Comparison of ENCODE assay signal across 8 mouse cellular contexts in the genomic region with DNA sequence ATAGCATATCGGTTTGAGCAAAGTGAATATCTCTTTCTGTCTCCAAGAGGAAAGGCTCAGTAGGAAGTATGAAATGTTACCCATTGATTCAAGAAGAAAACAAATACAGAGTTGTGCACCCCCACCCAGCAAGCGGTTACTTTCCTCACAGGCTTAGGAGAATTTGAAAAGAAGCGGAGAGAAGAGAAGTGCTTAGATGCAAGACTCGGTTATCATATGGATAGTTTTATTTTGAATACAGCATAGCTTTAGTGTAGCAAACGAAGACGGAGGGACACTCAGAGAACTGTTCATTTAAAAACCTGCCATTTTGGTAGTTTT. TPM values are rescaled to one million over a fixed set of nuclear protein-coding genes. Genes with fewer than 3 reads are reported as not detected.
DNase-seq lines count a peak whose midpoint lies in the region; ATAC-seq and TF ChIP-seq lines count a peak whose summit lies in the region.

No protein-coding gene starts in this region.

- H3K36me3 ChIP-seq in lung, embryonic 14.5 days (ENCODE audit: insufficient read depth), result no peaks in the 10 kb centered on the region
- H3K36me3 ChIP-seq in forebrain, embryonic 15.5 days, result no peaks in the 10 kb centered on the region
- H3K36me3 ChIP-seq in limb, embryonic 14.5 days (ENCODE audit: control insufficient read depth, insufficient read depth, low read length), result no peaks in the 10 kb centered on the region

- no peaks in the 10 kb centered on the region for H3K9me3 ChIP-seq in lung, embryonic 14.5 days (ENCODE audit: low read depth, low read length)
- H3K9me3 ChIP-seq in forebrain, embryonic 15.5 days, result no peaks in the 10 kb centered on the region
- no peaks in the 10 kb centered on the region for H3K9me3 ChIP-seq in limb, embryonic 14.5 days (ENCODE audit: control insufficient read depth, low read length)

- H3K4me2 ChIP-seq in lung, embryonic 14.5 days, result peak overlapping the region; percentile 91
- H3K4me2 ChIP-seq in forebrain, embryonic 15.5 days (replicated peaks), result peak overlapping the region; percentile 64
- H3K4me2 ChIP-seq in limb, embryonic 14.5 days (replicated peaks; ENCODE audit: low read depth, low read length, severe bottlenecking), result peak overlapping the region; percentile 71

- 11% methylated on average over 6 of the region's 6 CpGs for WGBS in lung, embryonic 14.5 days
- 2% methylated on average over 6 of the region's 6 CpGs for WGBS in forebrain, embryonic 15.5 days
- WGBS in limb, embryonic 14.5 days, result 7% methylated on average over 6 of the region's 6 CpGs
- 32% methylated on average over 6 of the region's 6 CpGs for WGBS in olfactory bulb, adult 2 months

- H3K27me3 ChIP-seq in lung, embryonic 14.5 days (ENCODE audit: insufficient read depth, low read length), result peaks cover 40% of the 10 kb centered on the region
- peaks cover 6% of the 10 kb centered on the region; the same call in 1 of the 2 replicates for H3K27me3 ChIP-seq in forebrain, embryonic 15.5 days
- H3K27me3 ChIP-seq in limb, embryonic 14.5 days (ENCODE audit: control insufficient read depth, insufficient read depth, low read length), result peaks cover 16% of the 10 kb centered on the region

- no peak overlapping the region for H3K9ac ChIP-seq in lung, embryonic 14.5 days
- H3K9ac ChIP-seq in forebrain, embryonic 15.5 days (replicated peaks), result peak overlapping the region; percentile 95
- peak overlapping the region; percentile 98; the same call in 1 of the 2 replicates for H3K9ac ChIP-seq in limb, embryonic 14.5 days (ENCODE audit: low read depth, low read length, severe bottlenecking)

- no peak for TF ChIP-seq POLR2A in limb, embryonic 14.5 days (IDR thresholded peaks at IDR 0.05; ENCODE audit: borderline replicate concordance, extremely low read depth, insufficient read depth, insufficient read length)
- TF ChIP-seq POLR2A in olfactory bulb, adult 2 months (IDR thresholded peaks at IDR 0.05; ENCODE audit: insufficient read depth, low read depth, low read length), result no peak

- no peaks in the 10 kb centered on the region for H3K4me1 ChIP-seq in lung, embryonic 14.5 days (ENCODE audit: insufficient read depth)
- peaks cover 31% of the 10 kb centered on the region for H3K4me1 ChIP-seq in forebrain, embryonic 15.5 days
- peaks cover 15% of the 10 kb centered on the region; the same call in 1 of the 2 replicates for H3K4me1 ChIP-seq in limb, embryonic 14.5 days (ENCODE audit: control insufficient read depth, insufficient read depth, low read length)
- peaks cover 5% of the 10 kb centered on the region; the same call in 1 of the 2 replicates for H3K4me1 ChIP-seq in olfactory bulb, adult 2 months (ENCODE audit: control insufficient read depth, insufficient read depth, low read length)

- TF ChIP-seq CTCF in lung, embryonic 14.5 days (IDR thresholded peaks at IDR 0.05; ENCODE audit: low read depth), result no peak
- TF ChIP-seq CTCF in olfactory bulb, adult 2 months (IDR thresholded peaks at IDR 0.05; ENCODE audit: insufficient read depth, low read depth, low read length), result no peak

- no peak for DNase-seq in lung, embryonic 14.5 days
- no peak for DNase-seq in lung, adult 18-20 months
- DNase-seq in limb, embryonic 14.5 days (ENCODE audit: low spot score), result no peak
- no peak for DNase-seq in c-Kit-positive CD71-positive TER-119-positive erythroid progenitor cells, embryonic 14.5 days (ENCODE audit: low spot score)
- no peak for DNase-seq in gastrocnemius, postnatal 4 days (ENCODE audit: low spot score in 2 of 2)

- H3K27ac ChIP-seq in lung, embryonic 14.5 days (ENCODE audit: low read depth), result no peak overlapping the region
- peak overlapping the region; percentile 96 for H3K27ac ChIP-seq in forebrain, embryonic 15.5 days (replicated peaks)
- no peak overlapping the region for H3K27ac ChIP-seq in limb, embryonic 14.5 days (replicated peaks; ENCODE audit: low read depth, low read length)
- 0 out of 2 replicates have a peak overlapping the region, but pooled peaks have one; percentile 2 for H3K27ac ChIP-seq in olfactory bulb, adult 2 months (ENCODE audit: insufficient read depth, low read depth, low read length)

- ATAC-seq in lung, embryonic 14.5 days (ENCODE audit: insufficient read depth), result no peak
- no peak for ATAC-seq in forebrain, embryonic 15.5 days (replicated peaks)
- ATAC-seq in limb, embryonic 14.5 days (ENCODE audit: low FRiP score, low read depth), result no peak
- ATAC-seq in cerebellum, adult (ENCODE audit: insufficient number of reproducible peaks, low FRiP score, low TSS enrichment), result no peak

- H3K4me3 ChIP-seq in lung, embryonic 14.5 days (ENCODE audit: low read depth, low read length), result peak overlapping the region; percentile 67
- peak overlapping the region; percentile 88 for H3K4me3 ChIP-seq in forebrain, embryonic 15.5 days
- peak overlapping the region; percentile 72 for H3K4me3 ChIP-seq in limb, embryonic 14.5 days (replicated peaks; ENCODE audit: low read length)
- H3K4me3 ChIP-seq in olfactory bulb, adult 2 months (ENCODE audit: insufficient read depth, low read depth, low read length), result peak overlapping the region; percentile 15; the same call in 1 of the 2 replicates

RNA-seq across cellular contexts. Expression of gene Npas3, which starts 5.6 kb away (rescaled TPM):
- 0.62 and 0.66 TPM in 2 replicates for polyA plus RNA-seq in lung, embryonic 14.5 days (2014; fragmentation: Nextera tagmentation; extraction: Ambion mirVana)
- 16.1 and 18.3 TPM in 2 replicates for polyA plus RNA-seq in forebrain, embryonic 15.5 days (2015; fragmentation: Nextera tagmentation; extraction: Ambion mirVana)
- polyA plus RNA-seq in limb, embryonic 14.5 days (2012; rRNA removed), result 5.3 and 6.4 TPM in 2 replicates
- polyA plus RNA-seq in limb, embryonic 14.5 days (2014; fragmentation: Nextera tagmentation; extraction: Ambion mirVana), result 5.9 and 9.1 TPM in 2 replicates
- polyA plus RNA-seq in olfactory bulb, adult 2 months (2012; ENCODE audit: insufficient read depth, insufficient read length, low replicate concordance, missing spikeins), result not detected in 2 replicates
- total RNA-seq in gastrocnemius, postnatal 4 days (2021), result 10 to 100 TPM in 1 of 2 experiments, 1 to 10 TPM in 1; 7.0 to 10.8 TPM

Comparison
In these comparisons a context has a peak if more than half of its experiments do, and no peak if none do; other contexts are left out.
1. H3K27ac ChIP-seq: peak in forebrain, embryonic 15.5 days (single experiment) and olfactory bulb, adult 2 months (single experiment); none in lung, embryonic 14.5 days (single experiment) and limb, embryonic 14.5 days (single experiment).
2. H3K4me3 ChIP-seq: peak in every context shown above with its lines; median percentile 88 in forebrain, embryonic 15.5 days; 72 in limb, embryonic 14.5 days; 67 in lung, embryonic 14.5 days; 15 in olfactory bulb, adult 2 months.
3. Peak in every context shown above with its lines, with median percentiles within 50 percentile points of each other: H3K4me2 ChIP-seq.